Mouse (Mus musculus) liver, postnatal 0 days (tissue): ENCODE results near the gene Zfp459. TPM values are rescaled to one million over a fixed set of nuclear protein-coding genes. Genes with fewer than 3 reads are reported as not detected.
"Not testable (repeated sequence)": the region's sequence is repeated elsewhere in the genome, so short reads cannot be mapped to it uniquely, and the experiment has no call there.

Source experiments
- ATAC-seq: fragments of 200-750 bp; cut with Nextera tagmentation; 2 replicates; pipeline ENCODE4 v1.8.0; 2017; ENCODE audit warnings: mild to moderate bottlenecking, moderate library complexity
- DNase-seq: peaks from one replicate; pipeline ENCODE4 v3.0.0-alpha.2; 2016
- H3K27ac ChIP-seq: fragments of 300-500 bp; sonication (generic); 2 replicates; pipeline ENCODE4 v1.5.1; 2014; ENCODE audit warnings: antibody characterized with exemption, moderate library complexity, mild to moderate bottlenecking, low read depth
- H3K27me3 ChIP-seq: fragments of 300-500 bp; sonication (generic); 2 replicates; pipeline ENCODE4 v1.6.1; 2014; ENCODE audit warnings: low read length, control low read depth, mixed read lengths; ENCODE audit not compliant: insufficient read depth
- H3K36me3 ChIP-seq: fragments of 300-500 bp; sonication (generic); replicated peaks from 2 replicates; pipeline ENCODE4 v1.6.1; 2014; ENCODE audit warnings: mild to moderate bottlenecking, control low read depth, low read length, moderate library complexity, mixed read lengths; ENCODE audit not compliant: insufficient read depth
- H3K4me1 ChIP-seq: fragments of 300-500 bp; sonication (generic); 2 replicates; pipeline ENCODE4 v1.6.1; 2014; ENCODE audit warnings: antibody characterized with exemption, mild to moderate bottlenecking, control low read depth; ENCODE audit not compliant: insufficient read depth
- H3K4me2 ChIP-seq: fragments of 300-500 bp; sonication (generic); 2 replicates; pipeline ENCODE4 v1.6.1; 2014; ENCODE audit warnings: low read depth, mild to moderate bottlenecking, low read length, moderate library complexity, mixed read lengths
- H3K4me3 ChIP-seq: fragments of 300-500 bp; sonication (generic); 2 replicates; pipeline ENCODE4 v1.5.1; 2014; ENCODE audit warnings: low read depth, low read length
- H3K9ac ChIP-seq: fragments of 300-500 bp; sonication (generic); replicated peaks from 2 replicates; pipeline ENCODE4 v1.6.1; 2014; ENCODE audit warnings: mild to moderate bottlenecking, moderate library complexity
- H3K9me3 ChIP-seq: fragments of 300-500 bp; sonication (generic); 2 replicates; pipeline ENCODE4 v1.6.1; 2016; ENCODE audit warnings: mild to moderate bottlenecking, control low read depth, low read length, mixed read lengths
- CTCF ChIP-seq: sonication (generic); IDR thresholded peaks from 2 replicates; pipeline ENCODE4 v1.5.1; 2016; ENCODE audit warnings: antibody characterized with exemption, low read depth
- EP300 ChIP-seq: IDR thresholded peaks from 2 replicates; pipeline ENCODE4 v1.6.1; 2016; ENCODE audit warnings: antibody characterized with exemption, low read depth, mild to moderate bottlenecking
- whole genome bisulfite sequencing: fragments of 180-500 bp; shearing (Covaris S2); extraction: QIAGEN DNeasy Blood & Tissue Kit; methylation state at CpG from one replicate; pipeline ENCODE4 v1.1.7; 2014; ENCODE audit not compliant: insufficient replicate concordance; 5-methylcytosine and 5-hydroxymethylcytosine counted together
- polyA plus RNA-seq: library from polyadenylated mRNA; unstranded; fragments of >200 nt; fragmentation: Nextera tagmentation; extraction: Ambion mirVana; gene quantifications from 2 replicates; pipeline ENCODE4 v1.2.1, GENCODE M21; 2015

The Zfp459 gene
- polyA plus RNA-seq, 1 experiment from 2014 or later = not detected

DNA sequence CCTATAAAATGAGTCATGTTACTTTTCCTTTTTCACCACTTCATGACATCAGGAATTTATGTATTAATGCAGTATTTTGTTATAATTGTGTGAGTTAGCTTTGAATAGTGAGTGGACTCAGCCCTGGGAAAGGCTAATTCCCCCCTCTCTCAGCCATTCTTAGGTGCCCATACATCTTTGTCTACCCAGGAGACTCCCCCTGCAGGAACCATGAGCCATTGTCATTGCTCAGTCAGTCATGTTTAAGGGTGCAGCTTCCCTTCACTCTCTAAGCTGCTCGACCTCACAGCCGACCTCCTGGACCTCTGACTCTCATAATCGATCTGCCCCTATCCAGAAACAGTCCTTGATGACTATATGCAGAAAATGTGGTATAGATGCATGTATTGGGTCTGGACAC lies 45.0 kb downstream of the Zfp459 start:
- not testable (repeated sequence) for ATAC-seq, H3K4me3 ChIP-seq, H3K4me1 ChIP-seq, DNase-seq, H3K9ac ChIP-seq, H3K9me3 ChIP-seq, H3K4me2 ChIP-seq, H3K27ac ChIP-seq, H3K36me3 ChIP-seq, H3K27me3 ChIP-seq
- WGBS = 62% methylated on average over 3 of the region's 3 CpGs
- peak; percentile 32 for TF ChIP-seq CTCF

DNA sequence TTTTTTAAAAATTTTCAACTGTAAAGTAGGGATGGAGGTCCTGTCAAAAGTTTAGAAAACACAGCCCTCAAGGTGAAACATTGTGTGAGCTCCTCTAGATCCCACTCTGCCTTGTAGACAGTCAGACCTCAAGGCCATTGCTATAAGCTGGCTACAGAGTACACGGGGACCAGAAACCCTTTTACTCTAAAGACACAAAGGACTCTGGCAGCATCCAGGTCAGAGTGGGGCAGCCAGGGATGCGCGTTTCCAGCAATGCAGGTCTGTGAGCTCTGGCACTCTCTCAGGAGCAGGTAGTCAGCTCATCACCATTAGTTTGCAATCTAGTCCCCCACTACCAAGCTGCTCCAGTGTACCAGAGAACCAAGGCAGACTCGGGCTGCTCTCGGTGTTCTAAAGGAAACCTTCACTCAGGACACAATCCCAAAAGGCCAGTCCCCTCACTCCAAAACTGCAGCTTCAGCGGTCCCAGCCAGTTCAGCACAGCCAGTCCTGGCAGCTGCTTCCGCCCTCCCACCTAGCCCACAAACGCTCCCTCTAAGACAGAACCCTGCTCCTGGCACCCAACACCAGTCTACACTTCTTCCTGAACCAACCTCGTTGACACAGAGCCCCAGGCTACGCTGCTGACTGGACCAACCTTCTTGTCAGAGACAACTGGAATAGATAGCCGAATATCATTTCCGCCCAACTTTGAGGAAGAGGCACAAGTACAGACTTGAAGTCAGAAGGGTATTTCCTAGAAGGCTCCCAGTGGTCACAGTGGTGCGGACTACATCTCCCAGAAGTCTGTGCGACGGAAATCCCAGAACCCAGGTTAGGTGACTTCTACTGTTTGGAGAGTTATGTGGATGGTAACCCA lies 45.9 kb downstream of the Zfp459 start, which contains the start of the genes Gm28041 and Zfp456:
TSS of gene Gm28041 (minus strand) at position 684 of the 862 bp plus-strand sequence.
TSS of gene Zfp456 (minus strand) at position 761 of the 862 bp plus-strand sequence.
- peak within 1 kb of the TSS; percentile 58 for H3K9ac ChIP-seq
- peak within 1 kb of the TSS; percentile 52 for H3K4me3 ChIP-seq
- not testable (repeated sequence) for H3K27ac ChIP-seq, H3K36me3 ChIP-seq, H3K9me3 ChIP-seq, H3K4me1 ChIP-seq, H3K27me3 ChIP-seq
- peak within 1 kb of the TSS; percentile 73 for H3K4me2 ChIP-seq
- ATAC-seq (peak; percentile 94), DNase-seq (peak; percentile 73)
- 7% methylated on average over 13 of the region's 15 CpGs for WGBS

DNA sequence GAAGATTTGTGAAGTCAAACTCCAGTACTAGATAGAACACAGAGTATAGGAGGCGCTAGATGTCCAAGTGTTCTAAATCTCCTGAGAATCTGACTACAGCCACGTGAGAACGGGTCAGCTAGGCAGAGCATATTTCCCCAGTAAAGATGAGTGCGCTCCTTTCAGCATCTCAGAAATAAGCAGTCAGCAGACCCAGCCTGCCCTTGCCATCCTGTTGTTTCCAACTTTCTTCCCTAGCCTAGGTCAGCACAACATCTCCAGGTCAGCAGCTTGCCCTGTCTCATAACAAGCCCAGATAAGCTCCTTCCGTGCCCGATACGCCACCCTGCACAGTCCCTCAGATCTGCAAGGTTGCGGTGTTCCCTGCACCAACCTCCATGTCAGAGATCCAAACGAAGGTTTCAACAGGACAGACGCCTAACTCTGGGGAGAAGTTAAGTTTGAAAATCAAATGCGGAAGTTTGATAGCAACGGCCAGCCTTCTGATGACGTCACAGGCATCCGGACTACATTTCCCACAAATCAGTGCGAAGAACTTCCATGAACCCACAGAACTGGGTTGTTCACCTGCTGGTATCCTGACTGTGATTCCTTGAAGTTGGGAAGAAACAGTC lies 61.0 kb downstream of the Zfp459 start, which contains the start of the genes Gm28044 and Zfp953:
TSS of gene Gm28044 (minus strand) at position 406 of the 614 bp plus-strand sequence.
TSS of gene Zfp953 (minus strand) at position 475 of the 614 bp plus-strand sequence.
- H3K4me1 ChIP-seq = peaks cover 11% of the 10 kb centered on the region
- peak within 1 kb of the TSS; percentile 90 for H3K27ac ChIP-seq
- no peak for TF ChIP-seq EP300
- peak; percentile 41 for TF ChIP-seq CTCF
- H3K9me3 ChIP-seq = no peaks in the 10 kb centered on the region
- peak; percentile 90 for DNase-seq
- H3K27me3 ChIP-seq = no peaks in the 10 kb centered on the region
- H3K4me3 ChIP-seq = peak within 1 kb of the TSS; percentile 91
- WGBS = under 1% methylated on average over 15 of the region's 15 CpGs
- H3K36me3 ChIP-seq = no peaks in the 10 kb centered on the region
- H3K9ac ChIP-seq = peak within 1 kb of the TSS; percentile 85
- peak; percentile 93 for ATAC-seq
- H3K4me2 ChIP-seq = peak within 1 kb of the TSS; percentile 81

Other genes with a start within 250 kb of the Zfp459 start
- gene Rsl1, start 248.2 kb downstream of the Zfp459 start, polyA plus RNA-seq = 2.0 and 2.1 TPM in 2 replicates
- gene Zfp455, start 226.9 kb downstream of the Zfp459 start, polyA plus RNA-seq = 0.43 and 0.53 TPM in 2 replicates
- 0.30 and 0.40 TPM in 2 replicates for gene Zfp458, start 143.0 kb downstream of the Zfp459 start, polyA plus RNA-seq
- gene Zfp457, start 114.9 kb downstream of the Zfp459 start, polyA plus RNA-seq = 0.19 and 0.39 TPM in 2 replicates
- gene Zfp595, start 88.8 kb downstream of the Zfp459 start, polyA plus RNA-seq = 0.63 and 0.65 TPM in 2 replicates
- gene Gm28044, start 60.9 kb downstream of the Zfp459 start, polyA plus RNA-seq = 0.25 TPM in 1 of 2 replicates, not detected in the other
- 0.45 and 0.52 TPM in 2 replicates for gene Zfp953, start 60.8 kb downstream of the Zfp459 start, polyA plus RNA-seq
- 0.42 TPM in 1 of 2 replicates, not detected in the other for gene Gm28041, start 45.7 kb downstream of the Zfp459 start, polyA plus RNA-seq
- gene Zfp456, start 45.6 kb downstream of the Zfp459 start, polyA plus RNA-seq = 0.41 and 0.58 TPM in 2 replicates
- 1.4 and 2.1 TPM in 2 replicates for gene Zfp429, start 21.6 kb downstream of the Zfp459 start, polyA plus RNA-seq
- 4.5 and 5.0 TPM in 2 replicates for gene Zfp874a, start 30.2 kb upstream of the Zfp459 start, polyA plus RNA-seq
- 2.0 and 2.1 TPM in 2 replicates for gene Zfp874b, start 62.8 kb upstream of the Zfp459 start, polyA plus RNA-seq
- 2.1 and 2.5 TPM in 2 replicates for gene Zfp58, start 79.1 kb upstream of the Zfp459 start, polyA plus RNA-seq
- not detected in 2 replicates for gene Gm26965, start 104.7 kb upstream of the Zfp459 start, polyA plus RNA-seq
- gene Zfp87, start 104.8 kb upstream of the Zfp459 start, polyA plus RNA-seq = 11.3 and 11.5 TPM in 2 replicates
- gene Zfp748, start 132.4 kb upstream of the Zfp459 start, polyA plus RNA-seq = 1.6 and 1.9 TPM in 2 replicates
- gene Zfp729b, start 188.3 kb upstream of the Zfp459 start, polyA plus RNA-seq = 0.84 and 1.2 TPM in 2 replicates
- 0.08 TPM in 1 of 2 replicates, not detected in the other for gene Gm49345, start 216.4 kb upstream of the Zfp459 start, polyA plus RNA-seq
- gene Zfp729a, start 216.4 kb upstream of the Zfp459 start, polyA plus RNA-seq = 0.58 and 1.1 TPM in 2 replicates